Mouse (Mus musculus) liver, embryonic 11.5 days (tissue): ENCODE results near the gene Scamp3. TPM values are rescaled to one million over a fixed set of nuclear protein-coding genes. Genes with fewer than 3 reads are reported as not detected.

Source experiments
- ATAC-seq: fragments of 200-750 bp; cut with Nextera tagmentation; replicated peaks from 2 replicates; pipeline ENCODE4 v1.8.0; 2017; ENCODE audit warnings: moderate number of reproducible peaks, mild to moderate bottlenecking, moderate TSS enrichment, moderate library complexity; ENCODE audit not compliant: low FRiP score
- DNase-seq: peaks from one replicate; pipeline ENCODE4 v3.0.0-alpha.2; 2017; ENCODE audit warnings: low spot score
- H3K27ac ChIP-seq: fragments of 300-500 bp; sonication (generic); 2 replicates; pipeline ENCODE4 v1.5.1; 2014; ENCODE audit warnings: mild to moderate bottlenecking, low read depth, low read length, control low read depth
- H3K27me3 ChIP-seq: fragments of 300-500 bp; sonication (generic); replicated peaks from 2 replicates; pipeline ENCODE4 v1.6.1; 2014; ENCODE audit warnings: low read length, mixed read lengths; ENCODE audit not compliant: control insufficient read depth, insufficient read depth
- H3K36me3 ChIP-seq: fragments of 300-500 bp; sonication (generic); 2 replicates; pipeline ENCODE4 v1.6.1; 2014; ENCODE audit warnings: mild to moderate bottlenecking, low read length, moderate library complexity, mixed read lengths; ENCODE audit not compliant: control insufficient read depth, insufficient read depth
- H3K4me1 ChIP-seq: fragments of 300-500 bp; sonication (generic); replicated peaks from 2 replicates; pipeline ENCODE4 v1.6.1; 2014; ENCODE audit warnings: low read length, mixed read lengths; ENCODE audit not compliant: control insufficient read depth, insufficient read depth
- H3K4me2 ChIP-seq: fragments of 300-500 bp; sonication (generic); 2 replicates; pipeline ENCODE4 v1.6.1; 2014; ENCODE audit warnings: mild to moderate bottlenecking, control low read depth, moderate library complexity
- H3K4me3 ChIP-seq: fragments of 300-500 bp; sonication (generic); 2 replicates; pipeline ENCODE4 v1.5.1; 2014; ENCODE audit warnings: low read depth, low read length, control low read depth
- H3K9ac ChIP-seq: fragments of 300-500 bp; sonication (generic); 2 replicates; pipeline ENCODE4 v1.6.1; 2014; ENCODE audit warnings: low read depth, low read length, control low read depth
- H3K9me3 ChIP-seq: fragments of 300-500 bp; sonication (generic); 2 replicates; pipeline ENCODE4 v1.6.1; 2016; ENCODE audit warnings: low read length, inconsistent platforms, mixed read lengths; ENCODE audit not compliant: control insufficient read depth
- WGBS: fragments of 180-500 bp; shearing (Covaris S2); extraction: QIAGEN DNeasy Blood & Tissue Kit; methylation state at CpG from one replicate; pipeline ENCODE4 v1.1.7; 2014; 5-methylcytosine and 5-hydroxymethylcytosine counted together
- microRNA counts: library from miRNA; unstranded; fragments of <30 nt; microRNA quantifications from one replicate; lab custom pipeline; 2015
- microRNA-seq: library from miRNA; unstranded; fragments of <30 nt; microRNA quantifications from one replicate; pipeline ENCODE4, GENCODE M21; 2017; ENCODE audit warnings: borderline number of aligned reads
- polyA plus RNA-seq: library from polyadenylated mRNA; unstranded; fragments of >200 nt; fragmentation: Nextera tagmentation; extraction: Ambion mirVana; gene quantifications from 2 replicates; pipeline ENCODE4 v1.2.1, GENCODE M21; 2014

The Scamp3 gene
- polyA plus RNA-seq, 1 experiment from 2014 or later = 110 TPM

- peak; percentile 59 for ATAC-seq
- WGBS = under 1% methylated on average over 20 of the region's 20 CpGs
- H3K36me3 ChIP-seq = no peaks in the 10 kb centered on the region
- peaks cover 27% of the 10 kb centered on the region for H3K4me1 ChIP-seq
- peak overlapping the region; percentile 45 for H3K4me3 ChIP-seq
- H3K9me3 ChIP-seq = no peaks in the 10 kb centered on the region
- 0 out of 2 replicates have a peak overlapping the region, but pooled peaks have one; percentile 8 for H3K9ac ChIP-seq
- no peak overlapping the region for H3K27ac ChIP-seq
- peak; percentile 83 for DNase-seq
- peaks cover 44% of the 10 kb centered on the region for H3K27me3 ChIP-seq
- H3K4me2 ChIP-seq = peak overlapping the region; percentile 69
Measured at GRCm38 (mm10) chr3:89228180-89228549, 50.9 kb downstream of the Scamp3 start.

GRCm38 (mm10) chr3:89228836-89229235, 51.6 kb downstream of the Scamp3 start, which contains the start of gene Muc1:
Muc1 (plus strand) TSS chr3:89229057.
- H3K9ac ChIP-seq = 0 out of 2 replicates have a peak within 1 kb of the TSS, but pooled peaks have one; percentile 8
- no peak within 1 kb of the TSS for H3K27ac ChIP-seq
- peak within 1 kb of the TSS; percentile 69 for H3K4me2 ChIP-seq
- DNase-seq (no peak), ATAC-seq (no peak)
- peaks cover 27% of the 10 kb centered on the region for H3K4me1 ChIP-seq
- peak within 1 kb of the TSS; percentile 45 for H3K4me3 ChIP-seq
- no peaks in the 10 kb centered on the region for H3K9me3 ChIP-seq
- H3K36me3 ChIP-seq = no peaks in the 10 kb centered on the region
- 31% methylated on average over 10 of the region's 10 CpGs for whole genome bisulfite sequencing
- H3K27me3 ChIP-seq = peaks cover 44% of the 10 kb centered on the region

GRCm38 (mm10) chr3:89229276-89229675, 52.0 kb downstream of the Scamp3 start:
- peak overlapping the region; percentile 69; the same call in 1 of the 2 replicates for H3K4me2 ChIP-seq
- H3K27ac ChIP-seq = no peak overlapping the region
- H3K9me3 ChIP-seq = no peaks in the 10 kb centered on the region
- WGBS = 59% methylated on average over 4 of the region's 4 CpGs
- H3K4me3 ChIP-seq = no peak overlapping the region
- peaks cover 44% of the 10 kb centered on the region for H3K27me3 ChIP-seq
- ATAC-seq (no peak), DNase-seq (no peak)
- H3K4me1 ChIP-seq = peaks cover 27% of the 10 kb centered on the region
- H3K36me3 ChIP-seq = no peaks in the 10 kb centered on the region
- H3K9ac ChIP-seq = no peak overlapping the region

- no peak for DNase-seq
- Histone ChIP-seq H3K4me3 (no peak overlapping the region), H3K9me3 (no peaks in the 10 kb centered on the region), H3K9ac (no peak overlapping the region), H3K36me3 (no peaks in the 10 kb centered on the region), H3K4me1 (peaks cover 27% of the 10 kb centered on the region), H3K4me2 (no peak overlapping the region), H3K27me3 (peaks cover 36% of the 10 kb centered on the region), H3K27ac (no peak overlapping the region)
- WGBS = 61% methylated on average over 2 of the region's 2 CpGs
- ATAC-seq = no peak
Measured at GRCm38 (mm10) chr3:89230561-89230960, 53.3 kb downstream of the Scamp3 start.

GRCm38 (mm10) chr3:89231345-89231744, 54.1 kb downstream of the Scamp3 start:
- Histone ChIP-seq H3K27me3 (peaks cover 32% of the 10 kb centered on the region), H3K9ac (no peak overlapping the region), H3K4me3 (no peak overlapping the region), H3K4me2 (no peak overlapping the region), H3K4me1 (peaks cover 21% of the 10 kb centered on the region), H3K36me3 (no peaks in the 10 kb centered on the region), H3K9me3 (no peaks in the 10 kb centered on the region), H3K27ac (no peak overlapping the region)
- DNase-seq (no peak), ATAC-seq (no peak)
- 31% methylated on average over 7 of the region's 7 CpGs for WGBS

- 70% methylated on average over 16 of the region's 16 CpGs for WGBS
- Histone ChIP-seq H3K4me1 (peaks cover 18% of the 10 kb centered on the region), H3K9ac (no peak overlapping the region), H3K9me3 (no peaks in the 10 kb centered on the region), H3K27me3 (peaks cover 28% of the 10 kb centered on the region), H3K4me3 (no peak overlapping the region), H3K4me2 (no peak overlapping the region), H3K36me3 (no peaks in the 10 kb centered on the region), H3K27ac (no peak overlapping the region)
- DNase-seq (no peak), ATAC-seq (no peak)
Measured at GRCm38 (mm10) chr3:89231772-89232275, 54.6 kb downstream of the Scamp3 start.

MicroRNAs encoded within 50 kb of the gene (microRNA counts, 519-probe panel; counts per million panel counts)
- microRNA mmu-miR-92b (lab: Ali Mortazavi, UCI) = not detected

Small RNAs within 50 kb of the gene (microRNA-seq; reads per million reads assigned to microRNA genes)
- 242 reads per million, percentile 58 among the genes with 10 or more reads in this experiment for gene Mir92b

Other genes with a start within 250 kb of the Scamp3 start
- 11.1 and 13.4 TPM in 2 replicates for gene Ash1l, start 226.9 kb upstream of the Scamp3 start, polyA plus RNA-seq
- gene Dap3, start 226.3 kb upstream of the Scamp3 start, polyA plus RNA-seq = 205 and 214 TPM in 2 replicates
- gene Rusc1, start 84.2 kb upstream of the Scamp3 start, polyA plus RNA-seq = 11.3 and 11.7 TPM in 2 replicates
- 0.14 TPM in 1 of 2 replicates, not detected in the other for gene Gm43738, start 76.4 kb upstream of the Scamp3 start, polyA plus RNA-seq
- gene Fdps, start 75.5 kb upstream of the Scamp3 start, polyA plus RNA-seq = 284 and 300 TPM in 2 replicates
- gene Pklr, start 41.3 kb upstream of the Scamp3 start, polyA plus RNA-seq = 117 and 144 TPM in 2 replicates
- 1.2 and 1.6 TPM in 2 replicates for gene Hcn3, start 17.3 kb upstream of the Scamp3 start, polyA plus RNA-seq
- gene Clk2, start 12.7 kb upstream of the Scamp3 start, polyA plus RNA-seq = 18.8 and 22.8 TPM in 2 replicates
- 12.7 and 13.5 TPM in 2 replicates for gene Fam189b, start 5.7 kb downstream of the Scamp3 start, polyA plus RNA-seq
- gene Gba, start 25.5 kb downstream of the Scamp3 start, polyA plus RNA-seq = 38.5 and 42.1 TPM in 2 replicates
- 3.2 and 5.9 TPM in 2 replicates for gene Thbs3, start 37.7 kb downstream of the Scamp3 start, polyA plus RNA-seq
- 219 and 241 TPM in 2 replicates for gene Mtx1, start 49.6 kb downstream of the Scamp3 start, polyA plus RNA-seq
- 0.30 and 0.62 TPM in 2 replicates for gene Muc1, start 51.6 kb downstream of the Scamp3 start, polyA plus RNA-seq
- 246 and 251 TPM in 2 replicates for gene Krtcap2, start 68.5 kb downstream of the Scamp3 start, polyA plus RNA-seq
- gene Trim46, start 68.8 kb downstream of the Scamp3 start, polyA plus RNA-seq = 0.97 and 1.7 TPM in 2 replicates
- 106 and 118 TPM in 2 replicates for gene Dpm3, start 81.9 kb downstream of the Scamp3 start, polyA plus RNA-seq
- gene Slc50a1, start 93.1 kb downstream of the Scamp3 start, polyA plus RNA-seq = 25.3 and 31.5 TPM in 2 replicates
- gene Efna1, start 103.7 kb downstream of the Scamp3 start, polyA plus RNA-seq = 11.4 and 11.8 TPM in 2 replicates
- 2.1 and 3.9 TPM in 2 replicates for gene Efna3, start 145.5 kb downstream of the Scamp3 start, polyA plus RNA-seq
- 6.5 and 6.9 TPM in 2 replicates for gene Efna4, start 160.6 kb downstream of the Scamp3 start, polyA plus RNA-seq
- gene Adam15, start 172.5 kb downstream of the Scamp3 start, polyA plus RNA-seq = 19.5 and 23.2 TPM in 2 replicates
- 0.10 TPM in 1 of 2 replicates, not detected in the other for gene Dcst2, start 184.5 kb downstream of the Scamp3 start, polyA plus RNA-seq
- not detected in 2 replicates for gene Dcst1, start 187.8 kb downstream of the Scamp3 start, polyA plus RNA-seq
- 1.5 and 2.1 TPM in 2 replicates for gene Zbtb7b, start 217.3 kb downstream of the Scamp3 start, polyA plus RNA-seq
- gene Lenep, start 225.3 kb downstream of the Scamp3 start, polyA plus RNA-seq = not detected in 2 replicates
- gene Flad1, start 234.4 kb downstream of the Scamp3 start, polyA plus RNA-seq = 34.3 and 37.8 TPM in 2 replicates
- 498 and 502 TPM in 2 replicates for gene Cks1b, start 240.9 kb downstream of the Scamp3 start, polyA plus RNA-seq
- 72.8 and 75.6 TPM in 2 replicates for gene Shc1, start 241.0 kb downstream of the Scamp3 start, polyA plus RNA-seq